Mouse (Mus musculus) layer of hippocampus, adult 11-12 months (tissue): ENCODE measurements around the gene Spcs2.
A peak's percentile ranks its signal among the peaks of the same experiment; 100 is the strongest.

Source experiments
- DNase-seq: peaks from one replicate; pipeline ENCODE4 v3.0.0; 2022; ENCODE audit warnings: low spot score

Gene Spcs2

DNA sequence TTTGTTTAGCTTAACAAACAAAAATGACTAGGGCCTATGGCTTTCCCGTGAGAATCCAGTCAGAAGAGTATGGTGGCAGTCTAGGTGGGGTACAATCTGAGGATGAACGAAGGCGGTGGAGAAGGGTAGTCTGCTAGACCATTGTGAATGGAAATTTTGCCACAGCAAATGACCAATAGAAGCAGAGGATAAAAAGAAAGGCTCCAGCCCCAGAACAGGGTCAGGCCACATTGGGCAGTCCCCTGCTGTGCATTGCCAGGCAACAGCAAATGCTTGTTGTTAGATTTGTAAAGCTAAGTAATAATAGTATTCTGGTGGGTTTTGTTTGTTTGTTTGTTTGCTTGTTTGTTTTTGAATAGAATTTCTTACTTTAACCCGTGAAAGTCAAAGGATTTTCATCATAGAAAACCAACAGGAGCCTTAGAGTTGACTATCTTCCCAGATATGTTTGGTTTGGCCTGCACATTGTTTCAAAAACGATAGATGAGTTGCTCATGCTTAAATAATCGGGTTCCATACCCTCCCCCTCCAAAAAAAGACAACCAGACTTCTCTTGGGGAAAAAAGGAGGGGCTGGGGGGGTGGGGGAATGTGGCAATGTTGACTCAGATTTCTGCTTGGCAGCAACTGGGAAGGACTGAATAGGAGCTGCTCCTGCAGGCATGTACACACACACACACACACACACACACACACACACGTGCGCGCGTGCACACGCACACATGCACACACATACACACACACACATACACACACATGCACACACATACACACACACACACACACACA, 1.2 kb upstream of the Spcs2 start:
- no peak for DNase-seq

DNA sequence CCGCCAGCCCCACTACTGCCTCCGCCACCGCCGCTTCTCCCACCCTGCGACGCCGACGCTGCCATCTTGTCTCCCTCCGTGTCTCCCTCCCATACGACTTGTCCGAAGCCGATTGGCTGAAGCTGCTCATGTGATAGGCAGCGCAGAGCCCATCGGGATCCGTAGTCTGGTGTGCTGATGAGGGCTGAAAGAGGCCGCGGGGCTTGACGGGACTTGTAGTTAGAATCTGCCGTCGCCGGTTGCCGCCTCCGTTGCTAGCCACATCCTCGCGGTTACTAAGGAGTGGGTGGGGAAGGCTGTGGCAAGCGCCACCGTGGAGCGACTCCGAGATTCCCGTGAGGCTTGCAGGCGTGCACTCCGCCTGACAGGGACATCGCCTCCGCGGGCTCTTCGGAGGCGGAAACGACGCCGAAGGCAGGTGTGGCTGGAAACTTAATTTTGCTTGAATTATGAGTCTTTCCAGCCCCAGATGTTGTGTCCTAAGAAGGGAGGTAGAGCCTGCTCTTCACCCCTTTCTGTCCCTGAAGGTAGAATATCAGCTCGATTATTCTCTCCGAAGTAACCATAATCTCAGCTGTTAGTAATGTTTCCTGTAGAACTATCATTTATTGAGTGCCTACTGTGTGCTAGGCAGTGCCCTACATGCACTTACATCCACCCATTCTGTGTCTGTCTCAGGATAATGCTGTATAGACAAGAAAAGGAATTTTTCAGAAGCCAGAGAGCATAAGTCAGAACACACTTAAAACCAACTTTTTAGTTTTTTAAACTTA, 4.3 kb downstream of the Spcs2 start, which contains the start of gene Xrra1:
TSS of gene Xrra1 (plus strand) at position 304 of the 773 bp plus-strand sequence.
- peak; percentile 99 for DNase-seq

DNA sequence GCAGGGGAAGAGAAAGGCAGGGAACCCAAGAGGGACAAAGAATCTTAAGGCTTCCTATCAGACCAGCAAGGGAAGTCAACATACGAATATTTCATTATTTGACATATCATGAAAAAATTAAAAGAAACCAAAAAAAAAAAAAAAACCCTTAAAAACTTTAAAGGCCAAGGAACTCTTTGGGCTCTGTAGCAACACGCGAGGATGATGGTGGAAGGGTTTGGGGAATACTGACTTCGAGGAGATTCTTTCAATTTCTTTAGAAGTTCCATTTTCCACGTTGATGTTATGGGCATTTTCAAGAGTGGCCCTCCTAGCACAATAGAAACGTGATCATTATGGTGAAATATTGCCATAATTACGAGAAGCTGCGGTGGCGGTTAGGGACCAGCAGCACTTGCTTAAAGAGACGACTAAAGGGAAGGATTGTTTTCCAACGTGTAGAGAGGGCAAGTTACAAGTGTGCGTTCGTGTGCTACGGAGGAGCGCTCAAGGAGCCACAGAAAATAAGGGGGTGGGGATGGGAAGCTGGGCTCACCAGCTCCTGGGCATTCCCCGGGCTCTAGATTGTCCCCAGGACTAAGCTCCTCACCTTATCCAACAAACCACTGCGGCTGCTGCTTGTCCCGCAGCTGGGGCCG, 5.0 kb downstream of the Spcs2 start:
- no peak for DNase-seq

DNA sequence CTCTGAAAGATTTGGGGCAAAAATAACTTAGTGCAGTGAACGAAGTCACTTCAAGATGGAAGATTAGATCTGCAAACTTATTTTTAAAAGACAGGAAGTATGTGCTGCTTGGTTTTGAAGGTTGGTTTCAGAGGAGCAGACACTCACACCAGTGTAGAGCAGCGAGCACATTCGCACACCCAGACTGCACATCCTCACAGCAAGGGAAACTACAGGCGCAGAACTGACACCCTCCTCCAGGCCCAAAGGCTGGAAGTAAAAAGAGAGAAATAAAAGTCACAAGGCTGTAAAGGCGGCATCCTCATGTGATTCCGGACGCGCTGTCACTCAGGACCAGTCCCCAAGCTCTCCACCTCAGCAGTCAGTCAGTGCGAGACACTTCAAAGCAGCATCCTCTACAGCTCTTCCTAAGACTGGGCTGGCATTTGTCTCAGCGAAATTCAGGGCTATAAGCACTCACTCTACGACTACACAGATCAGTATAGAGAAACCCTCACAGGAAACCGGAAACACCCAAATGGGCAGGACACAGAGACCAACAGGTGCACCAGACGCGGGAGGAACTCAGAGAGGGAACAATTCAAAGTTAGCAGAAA, 6.9 kb downstream of the Spcs2 start:
- DNase-seq = no peak

- no peak for DNase-seq
Observed at GRCm38 (mm10) chr7:99854311-99854710, 9.0 kb downstream of the Spcs2 start.

DNA sequence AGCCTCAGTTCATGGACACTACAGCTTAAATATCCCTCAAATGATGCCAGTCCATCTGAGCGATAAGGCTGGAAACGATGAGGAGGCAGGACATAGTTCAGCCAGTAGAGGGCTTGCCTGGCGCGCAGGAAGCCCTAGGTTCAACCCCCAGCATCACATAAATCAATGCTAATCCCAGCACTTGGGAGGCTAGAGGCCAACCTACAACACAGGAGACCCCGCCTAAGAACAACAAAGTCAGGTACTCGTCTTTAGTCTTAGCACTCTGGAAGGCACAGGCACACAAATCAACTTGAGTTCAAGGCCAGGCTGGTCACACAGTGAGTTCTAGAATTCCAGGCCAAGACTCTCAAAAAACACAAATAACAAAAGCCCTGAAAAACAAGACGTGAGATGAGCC, 9.9 kb downstream of the Spcs2 start:
- DNase-seq = no peak

DNA sequence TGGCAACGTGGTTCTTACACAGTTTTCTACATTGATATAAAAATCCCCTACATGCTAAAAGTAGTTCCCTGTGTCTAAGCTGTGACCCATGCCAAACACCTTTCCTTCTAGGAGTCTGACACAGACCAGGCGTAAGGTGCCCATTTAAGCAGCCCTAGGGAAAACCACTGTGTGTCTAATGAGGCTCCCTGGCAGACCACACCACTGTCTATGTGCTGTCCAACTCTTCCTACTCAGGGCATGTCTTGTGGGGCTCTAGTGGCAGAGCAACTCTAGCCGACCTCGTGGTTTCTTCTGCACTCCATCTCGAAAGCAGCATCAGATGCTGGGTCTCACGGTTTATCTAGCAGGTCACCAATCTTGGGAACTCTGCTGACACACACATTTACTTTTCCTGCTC, 11.6 kb downstream of the Spcs2 start:
- DNase-seq = no peak

GRCm38 (mm10) chr7:99851121-99851520, 12.1 kb downstream of the Spcs2 start:
- no peak for DNase-seq

DNA sequence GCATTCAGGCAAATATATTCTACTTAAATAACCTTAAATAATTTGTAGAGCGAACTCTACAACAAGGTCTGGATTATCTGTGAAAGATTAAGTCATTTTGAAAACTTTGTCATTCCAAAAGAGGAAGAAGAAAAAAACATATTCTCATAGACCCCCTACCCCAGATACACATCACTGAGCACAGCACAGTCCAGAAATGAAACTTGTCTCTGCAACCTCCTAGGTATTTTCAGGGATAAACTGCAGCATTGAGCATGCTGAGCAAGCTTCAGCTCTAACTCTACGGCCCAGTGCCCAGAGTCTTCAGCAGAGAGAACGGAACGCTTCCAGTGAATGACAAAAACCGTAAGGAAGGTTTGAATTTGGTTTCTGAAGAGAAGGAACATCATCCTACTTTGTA, 12.7 kb downstream of the Spcs2 start:
- DNase-seq = no peak

- DNase-seq = no peak
Observed at GRCm38 (mm10) chr7:99845533-99846236, 17.6 kb downstream of the Spcs2 start.

DNA sequence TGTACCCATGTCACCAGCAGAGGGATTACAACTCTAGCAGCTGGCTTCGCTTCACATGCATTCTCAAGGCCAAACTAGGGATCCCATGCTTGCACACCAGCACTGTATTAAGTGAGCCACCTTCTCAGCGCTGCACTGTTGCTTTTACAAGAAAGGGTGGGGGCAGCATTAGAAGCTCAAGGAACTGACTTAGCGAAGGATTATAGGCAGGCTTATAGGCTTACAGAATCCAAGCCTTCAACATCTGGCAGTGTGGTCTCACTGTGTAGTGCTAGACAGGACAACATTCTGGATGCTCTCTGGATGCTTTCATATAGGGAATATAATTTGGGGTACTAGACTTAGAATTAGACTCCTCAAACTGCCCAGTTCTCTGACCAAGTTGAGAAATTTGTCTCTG, 25.0 kb downstream of the Spcs2 start:
- DNase-seq = no peak

DNA sequence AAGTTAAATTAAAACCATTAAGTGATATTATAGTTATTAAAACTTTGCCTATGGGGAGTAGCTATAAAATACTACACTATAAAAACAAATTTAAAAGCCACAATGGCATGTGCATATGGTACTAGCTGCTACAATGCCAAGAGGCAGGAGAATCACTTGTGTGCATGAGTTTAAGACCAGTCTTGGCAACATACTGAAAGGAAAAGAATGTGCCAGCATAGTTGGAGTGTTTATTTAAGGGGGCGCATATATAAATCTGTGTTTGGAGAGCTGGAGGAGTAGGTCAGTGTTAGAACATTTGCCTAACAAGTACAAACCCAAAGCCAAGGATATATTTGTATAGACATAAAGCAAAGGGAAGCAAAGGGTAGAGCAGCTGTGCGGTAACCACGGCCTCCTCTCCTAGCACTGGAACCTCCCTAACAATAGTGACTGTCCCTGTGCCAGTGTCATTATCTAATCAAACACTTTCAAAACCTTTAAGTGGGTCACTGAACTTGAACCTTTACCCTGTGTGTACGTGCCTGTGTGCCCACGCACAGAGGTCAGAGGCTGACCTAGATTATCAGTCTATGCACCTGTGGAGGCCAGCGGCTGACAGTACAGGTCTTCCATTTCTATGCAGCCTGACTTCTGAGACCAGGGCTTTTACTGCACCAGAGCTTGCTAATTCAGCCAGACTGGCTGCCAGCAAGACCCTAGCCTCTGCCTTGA, 25.7 kb downstream of the Spcs2 start:
- DNase-seq = no peak

- no peak for DNase-seq
Observed at GRCm38 (mm10) chr7:99836781-99837180, 26.5 kb downstream of the Spcs2 start.

GRCm38 (mm10) chr7:99834314-99834853, 28.9 kb downstream of the Spcs2 start:
- DNase-seq = no peak

DNA sequence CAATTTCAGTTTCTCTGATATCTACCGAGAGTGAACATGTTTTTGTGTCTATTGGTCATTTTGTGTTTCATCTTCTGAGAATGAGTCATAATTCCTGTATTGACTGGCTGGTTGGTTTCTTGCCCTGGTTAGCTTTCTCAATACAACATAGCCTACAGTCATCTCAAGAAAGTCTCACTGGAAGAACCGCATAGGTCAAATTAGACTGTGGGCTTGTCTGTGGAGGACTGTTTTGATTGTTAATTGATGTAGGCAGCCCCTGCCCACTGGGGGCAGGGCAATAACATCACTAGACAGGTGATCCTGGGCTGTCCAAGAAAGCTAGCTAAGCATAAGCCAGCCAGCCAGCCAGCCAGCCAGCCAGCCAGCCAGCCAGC, 29.4 kb downstream of the Spcs2 start:
- no peak for DNase-seq

GRCm38 (mm10) chr7:99833115-99833845, 30.0 kb downstream of the Spcs2 start:
- DNase-seq = no peak

DNA sequence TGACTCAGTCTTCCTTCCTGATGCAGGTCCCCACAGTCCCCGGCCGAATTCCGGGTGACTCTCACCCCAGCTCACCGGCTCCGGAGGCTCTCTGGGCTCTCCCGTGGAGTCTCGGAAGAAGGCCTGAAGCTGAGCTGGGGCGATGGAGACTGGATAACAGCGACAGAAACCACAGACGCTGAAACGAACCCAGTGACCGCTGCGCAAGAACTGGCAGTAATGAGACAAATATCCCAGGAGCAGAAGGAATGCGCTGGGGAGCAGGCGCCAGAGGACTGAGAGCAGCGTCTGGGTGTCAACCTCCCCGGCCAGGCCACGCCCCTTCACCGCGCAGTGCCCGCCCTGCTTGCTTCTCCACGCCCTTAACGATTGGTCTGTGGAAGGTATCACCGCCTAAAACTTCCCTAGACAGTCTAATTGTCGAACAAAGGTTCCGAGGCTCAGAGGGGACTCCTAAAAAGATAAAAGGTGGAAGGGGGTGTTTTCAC, 35.1 kb downstream of the Spcs2 start, which contains the start of gene Neu3:
TSS of gene Neu3 (minus strand) at position 335 of the 488 bp plus-strand sequence.
- DNase-seq = peak; percentile 90

DNA sequence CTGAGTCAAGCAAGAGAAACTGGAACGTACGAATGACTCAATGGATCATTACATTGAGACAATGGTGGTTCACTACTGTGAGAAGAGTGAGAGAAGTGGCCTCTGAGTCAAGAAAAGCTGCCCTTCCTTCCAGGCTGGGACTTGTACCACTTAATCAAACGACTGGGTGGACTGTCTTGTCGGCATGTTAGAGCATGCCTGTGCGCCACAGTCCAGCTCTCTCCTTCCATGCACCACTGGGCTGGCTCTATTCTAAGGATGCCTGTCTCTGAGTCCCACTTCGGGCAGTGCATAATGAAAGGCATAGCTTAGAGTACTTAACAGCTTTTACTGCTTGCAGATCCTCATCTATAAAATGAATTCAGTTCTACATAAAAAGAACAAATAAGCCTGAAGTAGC, 37.2 kb downstream of the Spcs2 start:
- no peak for DNase-seq

GRCm38 (mm10) chr7:99825511-99825910, 37.8 kb downstream of the Spcs2 start:
- DNase-seq = no peak
